Mouse (Mus musculus): ENCODE data around the gene D930048N14Rik. TPM values are rescaled to one million over a fixed set of nuclear protein-coding genes. Genes with fewer than 3 reads are reported as not detected.

D930048N14Rik gene
- 0.63 TPM for polyA plus RNA-seq (2017; shearing (Covaris generic))

DNA sequence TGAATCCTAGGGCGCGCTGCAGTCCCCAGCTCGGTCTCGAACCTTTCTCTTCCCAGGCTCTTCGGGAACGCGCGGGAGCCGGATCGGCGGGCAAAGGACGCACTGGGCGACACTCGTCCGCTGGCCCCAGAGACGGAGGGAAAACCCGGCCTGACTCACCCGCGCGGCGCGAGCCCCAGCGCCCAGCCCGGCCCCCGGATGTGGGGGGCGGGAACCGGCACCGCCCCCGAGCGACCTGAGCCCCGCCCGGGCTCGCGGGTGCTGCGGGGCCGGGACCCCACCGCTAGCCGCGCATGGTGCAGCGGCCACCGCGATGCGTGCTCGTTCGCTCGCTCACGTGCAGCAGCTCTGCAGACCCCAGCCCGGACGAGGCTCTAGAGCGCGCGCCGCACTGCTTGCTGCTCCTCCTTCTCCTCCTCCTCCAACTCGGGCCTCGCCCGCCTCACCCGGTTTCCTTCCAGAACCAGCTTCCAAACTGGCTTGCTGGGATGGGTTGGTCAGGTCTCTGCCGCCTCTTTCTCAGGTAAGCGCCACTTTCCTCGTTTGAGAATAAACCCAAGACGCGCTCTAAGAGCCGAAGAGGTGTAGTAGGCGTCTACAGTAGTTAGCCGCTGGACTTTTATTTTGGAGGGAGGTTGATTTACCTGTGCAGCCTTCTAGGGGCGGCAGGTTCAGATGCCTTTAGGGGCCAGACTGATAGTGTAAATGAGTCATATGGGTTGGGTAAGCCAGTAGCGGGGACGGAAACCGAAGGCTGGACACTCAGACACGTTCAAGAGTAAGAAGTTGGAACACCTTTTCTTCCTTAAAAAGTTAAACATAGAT lies at the start of gene D930048N14Rik, which contains the start of gene N4bp3:
D930048N14Rik (plus strand) TSS at position 264 of the 825 bp plus-strand sequence.
N4bp3 (minus strand) TSS at position 152 of the 825 bp plus-strand sequence.

DNA sequence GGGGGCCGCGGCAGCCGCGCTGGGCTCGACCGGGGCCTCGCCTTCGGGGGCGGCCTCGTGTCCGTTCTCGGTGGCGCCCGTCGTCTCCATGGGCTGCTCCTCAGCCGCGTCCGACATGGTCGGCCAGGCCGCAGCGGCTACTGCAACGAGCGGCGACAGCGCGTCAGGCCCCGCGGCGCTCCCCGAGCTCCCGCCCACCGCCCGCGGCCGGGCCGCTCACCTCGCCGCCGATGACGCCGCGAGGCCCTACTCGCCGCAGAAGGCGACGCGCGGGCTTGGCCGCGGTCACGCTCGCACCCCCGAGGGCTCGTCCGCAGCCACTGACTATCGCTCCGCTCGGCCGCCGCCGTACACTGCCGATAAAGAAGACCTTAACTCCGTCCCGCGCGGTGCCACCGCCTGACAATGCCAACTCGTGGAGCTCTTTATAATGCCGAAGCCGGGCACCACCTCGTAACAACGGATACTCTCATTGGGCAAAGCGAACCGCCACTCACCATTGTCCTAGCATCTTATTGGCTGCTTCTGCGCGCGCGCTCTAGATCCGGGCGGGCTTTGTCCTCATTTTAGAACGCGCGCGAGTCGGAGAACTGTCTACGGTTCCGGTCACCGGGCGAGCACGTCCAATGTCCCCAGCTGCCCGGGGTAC lies 44.2 kb upstream of the D930048N14Rik start, which contains the start of gene Hnrnpab:
Hnrnpab (minus strand) TSS at position 401 of the 649 bp plus-strand sequence.

DNA sequence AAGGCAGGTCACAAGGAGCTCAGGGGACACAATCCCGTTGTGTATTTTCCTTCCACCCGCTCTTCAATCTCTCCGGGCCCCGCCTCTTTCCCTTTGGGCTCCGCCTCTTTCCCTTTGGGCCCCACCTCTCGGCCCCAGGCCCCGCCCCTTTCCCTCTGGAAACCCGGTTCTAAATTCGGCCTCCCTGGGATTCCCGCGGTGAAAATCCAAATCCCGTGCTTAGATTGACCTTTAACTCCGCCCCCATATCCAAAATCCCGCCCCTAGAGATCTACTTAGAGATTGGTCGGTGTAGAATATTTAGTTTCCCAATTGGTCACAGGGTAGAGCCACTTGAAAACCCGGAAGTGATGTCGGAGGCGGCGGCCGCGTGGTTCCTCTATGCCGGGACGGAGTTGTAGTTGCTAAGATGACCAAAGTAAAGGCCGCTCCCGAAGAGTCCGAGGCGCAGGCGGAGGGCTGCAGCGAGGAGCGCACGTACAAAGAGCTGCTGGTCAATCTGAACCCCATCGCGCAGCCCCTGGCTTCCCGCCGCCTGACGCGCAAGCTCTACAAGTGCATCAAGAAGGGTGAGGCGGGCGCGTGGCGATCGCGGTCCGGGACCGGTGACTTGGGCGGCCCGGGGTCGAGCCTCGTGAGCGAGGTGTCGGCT lies 31.2 kb upstream of the D930048N14Rik start, which contains the start of gene Nhp2:
Nhp2 (plus strand) TSS at position 327 of the 652 bp plus-strand sequence.

DNA sequence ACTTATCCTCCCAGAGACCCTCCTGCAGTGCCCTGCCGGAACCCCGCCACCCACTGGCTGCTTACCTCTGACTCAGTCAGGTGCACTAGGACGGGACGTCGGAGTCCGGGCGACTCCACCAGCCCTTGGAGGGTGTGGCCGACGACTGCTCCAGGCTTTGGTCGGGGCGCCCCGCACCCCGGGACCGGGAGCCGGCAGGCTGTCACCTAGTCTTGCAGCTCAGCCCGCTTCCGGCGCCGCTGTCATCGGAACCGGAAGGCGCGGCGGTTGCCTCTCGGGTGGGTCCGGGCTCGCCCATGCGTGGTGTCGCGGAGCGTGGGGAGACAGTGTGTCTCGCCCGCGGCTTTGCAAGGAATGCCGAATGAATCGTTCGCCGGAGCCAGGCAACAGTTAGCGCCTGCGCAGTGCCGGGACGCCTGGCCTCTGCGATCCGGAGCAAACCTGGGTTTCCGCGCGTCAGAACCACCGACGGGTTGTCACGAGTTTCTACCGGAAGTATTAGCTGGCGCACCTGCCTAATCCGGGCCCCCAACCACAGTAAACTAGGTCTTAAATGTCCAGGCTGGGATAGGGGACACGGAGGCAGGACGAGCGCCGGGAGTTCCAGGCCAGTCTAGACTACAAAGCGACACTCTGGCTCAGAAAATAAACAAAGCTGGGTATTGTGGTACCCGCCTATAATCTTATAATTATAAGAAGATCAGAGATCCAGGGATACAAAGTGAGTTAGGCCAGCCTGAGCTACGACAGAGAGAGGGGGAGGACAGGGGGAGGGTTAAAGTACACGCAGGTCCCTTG lies 15.0 kb upstream of the D930048N14Rik start, which contains the start of gene Rmnd5b:
Rmnd5b (minus strand) TSS at position 372 of the 798 bp plus-strand sequence.

DNA sequence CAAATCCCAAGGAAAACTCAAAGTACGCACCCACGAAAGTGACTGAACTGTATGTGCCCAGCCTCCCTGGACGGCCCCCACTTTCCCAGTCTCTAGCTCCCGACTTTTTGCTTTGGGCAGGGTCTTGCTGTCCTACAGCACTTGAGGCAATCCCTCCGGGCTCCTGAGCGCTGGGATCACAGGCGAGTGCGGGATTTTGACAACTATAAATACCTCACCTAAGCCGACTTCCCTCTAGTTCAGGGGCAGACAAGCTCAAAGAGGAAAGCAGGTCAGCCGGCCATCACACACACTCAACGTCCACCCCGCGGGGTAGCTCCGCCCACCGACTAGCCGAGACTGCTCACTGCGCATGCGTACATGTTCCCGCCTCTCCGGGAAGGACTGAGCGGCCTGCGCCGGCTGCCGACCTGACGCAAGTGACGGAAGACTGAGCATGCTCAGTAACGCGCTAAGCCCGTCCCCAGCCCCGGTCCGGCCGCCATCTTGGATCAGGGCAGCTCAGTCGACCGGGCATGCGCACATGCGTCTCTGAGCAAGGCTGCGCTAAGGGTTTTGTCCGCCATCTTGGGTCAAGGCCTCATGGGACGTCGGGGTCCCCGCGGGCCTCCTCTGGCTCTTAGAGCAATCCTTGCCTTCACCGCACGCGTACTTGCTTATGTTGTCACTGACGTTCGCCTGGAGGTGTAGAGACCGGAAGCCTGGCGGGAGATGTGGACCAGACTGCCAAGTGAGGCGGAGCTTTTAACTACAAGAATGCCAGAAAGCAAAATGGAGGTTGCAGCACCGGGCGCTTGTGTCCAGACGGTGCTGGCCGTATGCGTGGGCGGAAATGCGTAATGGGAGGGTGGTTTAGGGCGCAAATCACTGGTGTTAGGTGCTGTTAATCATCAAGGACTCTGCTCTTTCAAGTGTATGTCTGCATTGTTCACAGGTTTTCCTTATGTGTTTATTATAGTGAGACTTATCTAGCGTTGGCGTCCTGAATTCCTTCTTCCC lies 37.9 kb downstream of the D930048N14Rik start, which contains the start of gene 0610009B22Rik:
0610009B22Rik (minus strand) TSS at position 545 of the 999 bp plus-strand sequence.

Other genes with a start within 250 kb of the D930048N14Rik start
- gene Phykpl, start 66.2 kb upstream of the D930048N14Rik start, polyA plus RNA-seq (2017; shearing (Covaris generic)), result 25.8 TPM
- gene Hnrnpab, start 44.1 kb upstream of the D930048N14Rik start, polyA plus RNA-seq (2017; shearing (Covaris generic)), result 17.0 TPM
- 136 TPM for gene Nhp2, start 31.2 kb upstream of the D930048N14Rik start, polyA plus RNA-seq (2017; shearing (Covaris generic))
- 105 TPM for gene Rmnd5b, start 15.1 kb upstream of the D930048N14Rik start, polyA plus RNA-seq (2017; shearing (Covaris generic))
- 8.6 TPM for gene N4bp3, start 112 bp upstream of the D930048N14Rik start, polyA plus RNA-seq (2017; shearing (Covaris generic))
- 21.9 TPM for gene 0610009B22Rik, start 37.9 kb downstream of the D930048N14Rik start, polyA plus RNA-seq (2017; shearing (Covaris generic))
- 19.7 TPM for gene Sec24a, start 112.7 kb downstream of the D930048N14Rik start, polyA plus RNA-seq (2017; shearing (Covaris generic))
- 127 TPM for gene Sar1b, start 112.7 kb downstream of the D930048N14Rik start, polyA plus RNA-seq (2017; shearing (Covaris generic))
- 8.5 TPM for gene Jade2, start 206.7 kb downstream of the D930048N14Rik start, polyA plus RNA-seq (2017; shearing (Covaris generic))

Data from CD4-positive, CD25-positive, alpha-beta regulatory T cell, adult 9 weeks (primary cell).